Mouse (Mus musculus): ENCODE results near the gene Kcnj3.
"Not testable (repeated sequence)": the region's sequence is repeated elsewhere in the genome, so short reads cannot be mapped to it uniquely, and the experiment has no call there.

Kcnj3 gene

GRCm38 (mm10) chr2:55435721-55436260, at the start of gene Kcnj3:
Gene Kcnj3 (plus strand): TSS chr2:55435970.
- DNase-seq (ENCODE audit: low spot score): no peak

GRCm38 (mm10) chr2:55390330-55390989, 45.3 kb upstream of the Kcnj3 start:
- no peak for DNase-seq (ENCODE audit: low spot score)

GRCm38 (mm10) chr2:55405307-55405706, 30.5 kb upstream of the Kcnj3 start:
- no peak for DNase-seq (ENCODE audit: low spot score)

- no peak for DNase-seq (ENCODE audit: low spot score)
Observed at GRCm38 (mm10) chr2:55427633-55428032, 8.1 kb upstream of the Kcnj3 start.

GRCm38 (mm10) chr2:55432104-55432503, 3.7 kb upstream of the Kcnj3 start:
- DNase-seq (ENCODE audit: low spot score): no peak

- no peak for DNase-seq (ENCODE audit: low spot score)
Observed at GRCm38 (mm10) chr2:55436261-55437006, 664 bp downstream of the Kcnj3 start.

- no peak for DNase-seq (ENCODE audit: low spot score)
Observed at GRCm38 (mm10) chr2:55437007-55437949, 1.5 kb downstream of the Kcnj3 start.

- no peak for DNase-seq (ENCODE audit: low spot score)
Observed at GRCm38 (mm10) chr2:55437977-55438376, 2.2 kb downstream of the Kcnj3 start.

- no peak for DNase-seq (ENCODE audit: low spot score)
Observed at GRCm38 (mm10) chr2:55439211-55439610, 3.4 kb downstream of the Kcnj3 start.

- no peak for DNase-seq (ENCODE audit: low spot score)
Observed at GRCm38 (mm10) chr2:55442006-55442405, 6.2 kb downstream of the Kcnj3 start.

- DNase-seq (ENCODE audit: low spot score): no peak
Observed at GRCm38 (mm10) chr2:55447298-55447697, 11.5 kb downstream of the Kcnj3 start.

GRCm38 (mm10) chr2:55450774-55451173, 15.0 kb downstream of the Kcnj3 start:
- no peak for DNase-seq (ENCODE audit: low spot score)

GRCm38 (mm10) chr2:55459195-55459594, 23.4 kb downstream of the Kcnj3 start:
- no peak for DNase-seq (ENCODE audit: low spot score)

GRCm38 (mm10) chr2:55469141-55469540, 33.4 kb downstream of the Kcnj3 start:
- DNase-seq (ENCODE audit: low spot score): no peak

GRCm38 (mm10) chr2:55470006-55470405, 34.2 kb downstream of the Kcnj3 start:
- DNase-seq (ENCODE audit: low spot score): no peak

- DNase-seq (ENCODE audit: low spot score): no peak
Observed at GRCm38 (mm10) chr2:55479511-55479910, 43.7 kb downstream of the Kcnj3 start.

GRCm38 (mm10) chr2:55479933-55480601, 44.3 kb downstream of the Kcnj3 start:
- no peak for DNase-seq (ENCODE audit: low spot score)

- no peak for DNase-seq (ENCODE audit: low spot score)
Observed at GRCm38 (mm10) chr2:55480602-55480965, 44.8 kb downstream of the Kcnj3 start.

GRCm38 (mm10) chr2:55485500-55486129, 49.8 kb downstream of the Kcnj3 start:
- DNase-seq (ENCODE audit: low spot score): not testable (repeated sequence)

- DNase-seq (ENCODE audit: low spot score): no peak
Observed at GRCm38 (mm10) chr2:55503390-55504176, 67.8 kb downstream of the Kcnj3 start.

All from T-cell, adult 2 months (primary cell).